Mouse (Mus musculus) urinary bladder, postnatal 36 days (tissue): ENCODE data around the gene Hamp.

Experiments used
- DNase-seq, 2 experiments: peaks; one replicate each; pipeline ENCODE4 v3.0.0; 2022; ENCODE audit warnings: low spot score in 2 of 2, mixed read lengths in 1 of 2

The Hamp gene

GRCm38 (mm10) chr7:30908277-30908991 lies 35.4 kb downstream of the Hamp start:
- no peak for DNase-seq

DNA sequence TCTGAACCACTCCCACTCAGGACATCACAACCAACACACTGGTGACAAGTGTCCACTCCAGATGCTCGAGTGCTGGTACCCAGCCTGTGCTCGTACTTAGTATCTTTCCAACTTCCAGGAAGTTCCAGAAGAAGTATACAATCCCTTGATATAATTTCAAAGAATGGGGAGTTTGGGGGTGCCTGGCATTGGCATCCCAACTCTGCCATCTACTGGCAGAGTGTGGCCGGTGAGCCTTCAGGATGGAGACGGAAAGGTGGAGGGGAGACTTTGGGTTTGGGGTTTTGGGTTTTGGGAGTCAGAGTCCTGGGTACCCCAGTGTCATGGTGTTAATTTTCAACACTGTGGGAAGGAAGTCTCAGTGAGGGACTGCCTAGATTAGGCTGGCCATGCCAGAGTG lies 39.8 kb downstream of the Hamp start:
- DNase-seq = no peak

- DNase-seq = no peak
Measured at GRCm38 (mm10) chr7:30895217-30895616, 48.6 kb downstream of the Hamp start.

DNA sequence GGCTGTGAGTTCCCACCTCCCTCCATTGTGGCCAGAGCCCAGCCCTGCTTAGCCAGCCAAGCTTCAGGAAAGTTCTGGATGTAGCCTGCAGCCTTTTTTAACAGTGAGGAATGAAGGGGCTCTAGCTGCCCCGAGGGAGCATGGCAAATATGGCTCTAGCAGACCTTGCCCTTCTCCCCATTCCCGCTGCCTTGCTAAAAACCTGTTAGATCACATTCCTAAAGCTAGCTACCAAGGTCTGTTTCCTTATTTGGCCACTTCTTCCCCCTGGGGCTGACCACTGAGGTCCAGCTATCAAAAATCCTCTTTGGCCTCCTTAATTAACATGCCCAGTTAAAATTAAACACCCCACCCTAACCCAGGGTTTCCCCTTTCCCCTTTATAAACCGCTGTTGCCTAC lies 51.3 kb downstream of the Hamp start:
- no peak for DNase-seq
